ENCODE assay signal across 7 mouse cellular contexts in genomic region chr4:133211751-133212561, GRCm38 (mm10). TPM values are rescaled to one million over a fixed set of nuclear protein-coding genes. Genes with fewer than 3 reads are reported as not detected.
DNase-seq lines count a peak whose midpoint lies in the region; ATAC-seq lines count a peak whose summit lies in the region.

TSS of gene Cd164l2 (plus strand) at chr4:133212131.
TSS of gene Gpr3 (minus strand) at chr4:133212536.

- peaks cover 4% of the 10 kb centered on the region; the same call in 1 of the 2 replicates for H3K27me3 ChIP-seq in lung, embryonic 16.5 days (ENCODE audit: control insufficient read depth, insufficient read depth, low read depth, low read length)
- peaks cover 13% of the 10 kb centered on the region for H3K27me3 ChIP-seq in heart, embryonic 16.5 days (ENCODE audit: control insufficient read depth, insufficient read depth, low read length)
- peaks cover 38% of the 10 kb centered on the region for H3K27me3 ChIP-seq in midbrain, embryonic 11.5 days (ENCODE audit: control insufficient read depth, insufficient read depth, low read length)

- H3K9me3 ChIP-seq in lung, embryonic 16.5 days (ENCODE audit: control insufficient read depth, low read length) = no peaks in the 10 kb centered on the region
- H3K9me3 ChIP-seq in heart, embryonic 16.5 days (replicated peaks; ENCODE audit: control insufficient read depth, low read length) = no peaks in the 10 kb centered on the region
- no peaks in the 10 kb centered on the region for H3K9me3 ChIP-seq in midbrain, embryonic 11.5 days (ENCODE audit: control insufficient read depth, low read length)

- no peaks in the 10 kb centered on the region for H3K36me3 ChIP-seq in lung, embryonic 16.5 days (ENCODE audit: control insufficient read depth, insufficient read depth, low read length)
- no peaks in the 10 kb centered on the region for H3K36me3 ChIP-seq in heart, embryonic 16.5 days (ENCODE audit: control insufficient read depth, insufficient read depth)
- H3K36me3 ChIP-seq in midbrain, embryonic 11.5 days (ENCODE audit: control insufficient read depth, insufficient read depth, low read length) = no peaks in the 10 kb centered on the region

- no peak for DNase-seq in lung, postnatal 14 days
- DNase-seq in cerebellum, postnatal 10 days = peak; percentile 78 to 80
- DNase-seq in midbrain, embryonic 11.5 days (ENCODE audit: low spot score, missing footprints) = no peak
- DNase-seq in thymus, postnatal 0 days (ENCODE audit: low spot score) = no peak

- H3K4me1 ChIP-seq in lung, embryonic 16.5 days (replicated peaks; ENCODE audit: control insufficient read depth, insufficient read depth, low read length) = peaks cover 18% of the 10 kb centered on the region
- peaks cover 11% of the 10 kb centered on the region for H3K4me1 ChIP-seq in heart, embryonic 16.5 days (ENCODE audit: control insufficient read depth, insufficient read depth, low read length)
- H3K4me1 ChIP-seq in midbrain, embryonic 11.5 days (ENCODE audit: control insufficient read depth, insufficient read depth, low read length) = peaks cover 12% of the 10 kb centered on the region

- H3K9ac ChIP-seq in lung, embryonic 16.5 days (ENCODE audit: low read length) = peak within 1 kb of the TSS; percentile 62
- H3K9ac ChIP-seq in heart, embryonic 16.5 days (ENCODE audit: low read length) = peak within 1 kb of the TSS; percentile 68
- H3K9ac ChIP-seq in midbrain, embryonic 11.5 days (ENCODE audit: low read length) = peak within 1 kb of the TSS; percentile 61

- H3K27ac ChIP-seq in lung, embryonic 16.5 days (ENCODE audit: low read length) = no peak within 1 kb of the TSS
- H3K27ac ChIP-seq in heart, embryonic 16.5 days (ENCODE audit: low read length) = no peak within 1 kb of the TSS
- H3K27ac ChIP-seq in midbrain, embryonic 11.5 days (ENCODE audit: low read depth, low read length) = no peak within 1 kb of the TSS

- peak; percentile 35 for ATAC-seq in lung, embryonic 16.5 days (ENCODE audit: low read depth)
- peak; percentile 30 for ATAC-seq in heart, embryonic 16.5 days (replicated peaks; ENCODE audit: extremely low read depth, insufficient read depth, low FRiP score)
- peak; percentile 79 for ATAC-seq in midbrain, embryonic 11.5 days (ENCODE audit: low FRiP score)
- ATAC-seq in monocyte, adult 5-6 weeks (replicated peaks; ENCODE audit: insufficient number of reproducible peaks, low FRiP score, low TSS enrichment, poor library complexity, severe bottlenecking) = no peak

- H3K4me2 ChIP-seq in lung, embryonic 16.5 days (ENCODE audit: low read depth, low read length) = peak within 1 kb of the TSS; percentile 99
- H3K4me2 ChIP-seq in heart, embryonic 16.5 days (ENCODE audit: low read depth, low read length) = peak within 1 kb of the TSS; percentile 89
- peak within 1 kb of the TSS; percentile 98 for H3K4me2 ChIP-seq in midbrain, embryonic 11.5 days

- H3K4me3 ChIP-seq in lung, embryonic 16.5 days (ENCODE audit: low read length) = peak within 1 kb of the TSS; percentile 66
- H3K4me3 ChIP-seq in heart, embryonic 16.5 days (ENCODE audit: low read length) = peak within 1 kb of the TSS; percentile 70
- H3K4me3 ChIP-seq in midbrain, embryonic 11.5 days (ENCODE audit: low read depth, low read length) = peak within 1 kb of the TSS; percentile 69

- 2% methylated on average over 52 of the region's 52 CpGs for WGBS in lung, embryonic 16.5 days
- 2% methylated on average over 52 of the region's 52 CpGs for WGBS in heart, embryonic 16.5 days
- WGBS in midbrain, embryonic 11.5 days = 2% methylated on average over 52 of the region's 52 CpGs

RNA-seq across cellular contexts. Expression of gene Cd164l2, which starts in this region (rescaled TPM):
- polyA plus RNA-seq in lung, embryonic 16.5 days (2015; fragmentation: Nextera tagmentation; extraction: Ambion mirVana) = 7.7 and 13.2 TPM in 2 replicates
- 0.66 TPM in 1 of 2 replicates, not detected in the other for polyA plus RNA-seq in heart, embryonic 16.5 days (2015; fragmentation: Nextera tagmentation; extraction: Ambion mirVana)
- polyA plus RNA-seq in midbrain, embryonic 11.5 days (2014; fragmentation: Nextera tagmentation; extraction: Ambion mirVana) = 0.23 and 0.47 TPM in 2 replicates
- total RNA-seq in monocyte, adult 5-6 weeks (2017) = not detected in 3 replicates
- polyA plus RNA-seq in thymus, postnatal 0 days (2015; fragmentation: Nextera tagmentation; extraction: Ambion mirVana) = 0.86 and 1.1 TPM in 2 replicates

RNA-seq across cellular contexts. Expression of gene Gpr3, which starts in this region (rescaled TPM):
- 0.15 TPM in 1 of 2 replicates, not detected in the other for polyA plus RNA-seq in lung, embryonic 16.5 days (2015; fragmentation: Nextera tagmentation; extraction: Ambion mirVana)
- polyA plus RNA-seq in heart, embryonic 16.5 days (2015; fragmentation: Nextera tagmentation; extraction: Ambion mirVana) = 0.14 and 0.29 TPM in 2 replicates
- 0.10 and 0.55 TPM in 2 replicates for polyA plus RNA-seq in midbrain, embryonic 11.5 days (2014; fragmentation: Nextera tagmentation; extraction: Ambion mirVana)
- total RNA-seq in monocyte, adult 5-6 weeks (2017) = not detected in 3 replicates
- not detected in 2 replicates for polyA plus RNA-seq in thymus, postnatal 0 days (2015; fragmentation: Nextera tagmentation; extraction: Ambion mirVana)

Comparison
In these comparisons a context has a peak if more than half of its experiments do, and no peak if none do; other contexts are left out.
1. Peak in ATAC-seq, H3K4me3 ChIP-seq, H3K9ac ChIP-seq and H3K4me2 ChIP-seq in heart, embryonic 16.5 days; RNA of the genes that start here not detected or under 1 TPM.
2. Peak in ATAC-seq, H3K4me3 ChIP-seq, H3K9ac ChIP-seq and H3K4me2 ChIP-seq in midbrain, embryonic 11.5 days; RNA of the genes that start here not detected or under 1 TPM.
3. DNase-seq: peak in cerebellum, postnatal 10 days (2 of 2); none in lung, postnatal 14 days (single experiment), midbrain, embryonic 11.5 days (single experiment) and thymus, postnatal 0 days (single experiment).
4. Peak in every context shown above with its lines, with median percentiles within 50 percentile points of each other: H3K4me2 ChIP-seq, H3K4me3 ChIP-seq and H3K9ac ChIP-seq.